Mouse (Mus musculus) midbrain, embryonic 15.5 days (tissue): ENCODE measurements around the gene U2surp. TPM values are rescaled to one million over a fixed set of nuclear protein-coding genes. Genes with fewer than 3 reads are reported as not detected.
A peak's percentile ranks its signal among the peaks of the same experiment; 100 is the strongest.

Experiments
- ATAC-seq: fragments of 200-750 bp; cut with Nextera tagmentation; replicated peaks from 2 replicates; pipeline ENCODE4 v1.8.0; 2017; ENCODE audit warnings: moderate TSS enrichment
- H3K27ac ChIP-seq: fragments of 300-500 bp; sonication (generic); 2 replicates; pipeline ENCODE4 v1.5.1; 2015; ENCODE audit warnings: mild to moderate bottlenecking, inconsistent platforms
- H3K27me3 ChIP-seq: fragments of 300-500 bp; sonication (generic); replicated peaks from 2 replicates; pipeline ENCODE4 v1.6.1; 2015; ENCODE audit warnings: inconsistent platforms
- H3K36me3 ChIP-seq: fragments of 300-500 bp; sonication (generic); replicated peaks from 2 replicates; pipeline ENCODE4 v1.6.1; 2015; ENCODE audit warnings: inconsistent platforms
- H3K4me1 ChIP-seq: fragments of 300-500 bp; sonication (generic); 2 replicates; pipeline ENCODE4 v1.6.1; 2015; ENCODE audit warnings: inconsistent platforms
- H3K4me2 ChIP-seq: fragments of 300-500 bp; sonication (generic); 2 replicates; pipeline ENCODE4 v1.6.1; 2015; ENCODE audit warnings: inconsistent platforms, mild to moderate bottlenecking, moderate library complexity
- H3K4me3 ChIP-seq: fragments of 300-500 bp; sonication (generic); 2 replicates; pipeline ENCODE4 v1.5.1; 2015; ENCODE audit warnings: mild to moderate bottlenecking, inconsistent platforms
- H3K9ac ChIP-seq: fragments of 300-500 bp; sonication (generic); 2 replicates; pipeline ENCODE4 v1.6.1; 2015; ENCODE audit warnings: mild to moderate bottlenecking, inconsistent platforms
- H3K9me3 ChIP-seq: fragments of 300-500 bp; sonication (generic); 2 replicates; pipeline ENCODE4 v1.6.1; 2016; ENCODE audit warnings: inconsistent platforms
- WGBS: fragments of 180-500 bp; shearing (Covaris S2); methylation state at CpG from one replicate; pipeline ENCODE4 v1.1.7; 2015; ENCODE audit warnings: mixed read lengths; 5-methylcytosine and 5-hydroxymethylcytosine counted together
- polyA plus RNA-seq: library from polyadenylated mRNA; unstranded; fragments of >200 nt; fragmentation: Nextera tagmentation; extraction: Ambion mirVana; gene quantifications from 2 replicates; pipeline ENCODE4 v1.2.1, GENCODE M21; 2015

Gene U2surp
- polyA plus RNA-seq, 1 experiment from 2014 or later, result 129 TPM

- Histone ChIP-seq H3K4me1 (no peaks in the 10 kb centered on the region), H3K27ac (no peak overlapping the region), H3K4me2 (no peak overlapping the region), H3K36me3 (no peaks in the 10 kb centered on the region), H3K9me3 (no peaks in the 10 kb centered on the region), H3K9ac (no peak overlapping the region), H3K27me3 (no peaks in the 10 kb centered on the region), H3K4me3 (no peak overlapping the region)
- WGBS, result 57% methylated on average over 15 of the region's 15 CpGs
- no peak for ATAC-seq
These were observed 38.0 kb upstream of the U2surp start for GRCm38 (mm10) chr9:95549626-95550411.

- H3K4me3 ChIP-seq, result no peak overlapping the region
- no peaks in the 10 kb centered on the region for H3K9me3 ChIP-seq
- no peak overlapping the region for H3K4me2 ChIP-seq
- no peaks in the 10 kb centered on the region for H3K27me3 ChIP-seq
- no peak for ATAC-seq
- no peaks in the 10 kb centered on the region for H3K36me3 ChIP-seq
- peaks cover 4% of the 10 kb centered on the region for H3K4me1 ChIP-seq
- WGBS, result 59% methylated on average over 7 of the region's 7 CpGs
- no peak overlapping the region for H3K27ac ChIP-seq
- no peak overlapping the region for H3K9ac ChIP-seq
These were observed 34.9 kb upstream of the U2surp start for GRCm38 (mm10) chr9:95546679-95547078.

- no peaks in the 10 kb centered on the region for H3K27me3 ChIP-seq
- no peak for ATAC-seq
- no peaks in the 10 kb centered on the region for H3K36me3 ChIP-seq
- H3K27ac ChIP-seq, result no peak overlapping the region
- no peak overlapping the region for H3K4me2 ChIP-seq
- no peak overlapping the region for H3K4me3 ChIP-seq
- 97% methylated on average over 4 of the region's 4 CpGs for WGBS
- H3K9me3 ChIP-seq, result no peaks in the 10 kb centered on the region
- H3K4me1 ChIP-seq, result peaks cover 4% of the 10 kb centered on the region
- H3K9ac ChIP-seq, result no peak overlapping the region
These were observed 32.8 kb upstream of the U2surp start for GRCm38 (mm10) chr9:95544598-95544997.

- no peak; the same call in 1 of the 2 replicates for ATAC-seq
- Histone ChIP-seq H3K27me3 (no peaks in the 10 kb centered on the region), H3K27ac (peak overlapping the region; percentile 65), H3K9me3 (no peaks in the 10 kb centered on the region), H3K4me3 (no peak overlapping the region), H3K4me2 (no peak overlapping the region), H3K36me3 (no peaks in the 10 kb centered on the region), H3K9ac (no peak overlapping the region), H3K4me1 (peaks cover 4% of the 10 kb centered on the region)
- WGBS, result 78% methylated on average over 6 of the region's 6 CpGs
These were observed 30.7 kb upstream of the U2surp start for GRCm38 (mm10) chr9:95542475-95542874.

- 48% methylated on average over 15 of the region's 15 CpGs for WGBS
- Histone ChIP-seq H3K36me3 (no peaks in the 10 kb centered on the region), H3K9ac (no peak overlapping the region; the same call in 1 of the 2 replicates), H3K9me3 (no peaks in the 10 kb centered on the region), H3K27me3 (no peaks in the 10 kb centered on the region), H3K27ac (peak overlapping the region; percentile 65), H3K4me3 (no peak overlapping the region), H3K4me1 (peaks cover 4% of the 10 kb centered on the region), H3K4me2 (no peak overlapping the region)
- ATAC-seq, result peak; percentile 66
These were observed 30.0 kb upstream of the U2surp start for GRCm38 (mm10) chr9:95541650-95542432.

- Histone ChIP-seq H3K9ac (no peak overlapping the region), H3K4me3 (no peak overlapping the region), H3K4me1 (peaks cover 4% of the 10 kb centered on the region), H3K27me3 (no peaks in the 10 kb centered on the region), H3K4me2 (no peak overlapping the region), H3K9me3 (no peaks in the 10 kb centered on the region), H3K27ac (peak overlapping the region; percentile 43), H3K36me3 (no peaks in the 10 kb centered on the region)
- peak; percentile 67 for ATAC-seq
These were observed 29.4 kb upstream of the U2surp start for GRCm38 (mm10) chr9:95541208-95541607.

GRCm38 (mm10) chr9:95540487-95540886 lies 28.7 kb upstream of the U2surp start:
- H3K36me3 ChIP-seq, result no peaks in the 10 kb centered on the region
- no peak overlapping the region for H3K4me2 ChIP-seq
- H3K4me1 ChIP-seq, result peaks cover 4% of the 10 kb centered on the region
- no peak overlapping the region for H3K4me3 ChIP-seq
- H3K9me3 ChIP-seq, result no peaks in the 10 kb centered on the region
- H3K27ac ChIP-seq, result no peak overlapping the region
- no peak for ATAC-seq
- H3K9ac ChIP-seq, result no peak overlapping the region
- no peaks in the 10 kb centered on the region for H3K27me3 ChIP-seq
- WGBS, result 55% methylated on average over 4 of the region's 4 CpGs

- Histone ChIP-seq H3K4me2 (no peak overlapping the region), H3K9ac (no peak overlapping the region), H3K27ac (no peak overlapping the region), H3K4me1 (peaks cover 4% of the 10 kb centered on the region), H3K27me3 (no peaks in the 10 kb centered on the region), H3K9me3 (no peaks in the 10 kb centered on the region), H3K36me3 (no peaks in the 10 kb centered on the region), H3K4me3 (no peak overlapping the region)
- WGBS, result 69% methylated on average over 2 of the region's 2 CpGs
- no peak for ATAC-seq
These were observed 27.5 kb upstream of the U2surp start for GRCm38 (mm10) chr9:95539176-95539800.

GRCm38 (mm10) chr9:95533817-95534216 lies 22.0 kb upstream of the U2surp start:
- Histone ChIP-seq H3K36me3 (no peaks in the 10 kb centered on the region), H3K9ac (no peak overlapping the region), H3K27ac (no peak overlapping the region), H3K4me1 (no peaks in the 10 kb centered on the region), H3K4me3 (no peak overlapping the region), H3K27me3 (no peaks in the 10 kb centered on the region), H3K9me3 (no peaks in the 10 kb centered on the region), H3K4me2 (no peak overlapping the region)
- WGBS, result 48% methylated on average over 6 of the region's 6 CpGs
- no peak for ATAC-seq

- no peaks in the 10 kb centered on the region for H3K4me1 ChIP-seq
- H3K9me3 ChIP-seq, result no peaks in the 10 kb centered on the region
- H3K4me2 ChIP-seq, result no peak overlapping the region
- no peak for ATAC-seq
- no peaks in the 10 kb centered on the region for H3K27me3 ChIP-seq
- no peak overlapping the region for H3K4me3 ChIP-seq
- no peaks in the 10 kb centered on the region for H3K36me3 ChIP-seq
- 46% methylated on average over 3 of the region's 3 CpGs for WGBS
- H3K27ac ChIP-seq, result no peak overlapping the region
- H3K9ac ChIP-seq, result no peak overlapping the region
These were observed 19.3 kb upstream of the U2surp start for GRCm38 (mm10) chr9:95531144-95531543.

GRCm38 (mm10) chr9:95527676-95528075 lies 15.9 kb upstream of the U2surp start:
- no peak overlapping the region for H3K4me3 ChIP-seq
- no peaks in the 10 kb centered on the region for H3K4me1 ChIP-seq
- H3K4me2 ChIP-seq, result no peak overlapping the region
- H3K27me3 ChIP-seq, result no peaks in the 10 kb centered on the region
- no peaks in the 10 kb centered on the region for H3K9me3 ChIP-seq
- no peak overlapping the region for H3K9ac ChIP-seq
- H3K36me3 ChIP-seq, result no peaks in the 10 kb centered on the region
- 66% methylated on average over 2 of the region's 2 CpGs for WGBS
- ATAC-seq, result no peak
- H3K27ac ChIP-seq, result no peak overlapping the region

- 4% methylated on average over 2 of the region's 2 CpGs for WGBS
- no peaks in the 10 kb centered on the region for H3K9me3 ChIP-seq
- no peak overlapping the region for H3K4me3 ChIP-seq
- no peaks in the 10 kb centered on the region for H3K36me3 ChIP-seq
- no peaks in the 10 kb centered on the region for H3K27me3 ChIP-seq
- H3K4me2 ChIP-seq, result no peak overlapping the region
- H3K4me1 ChIP-seq, result no peaks in the 10 kb centered on the region
- H3K9ac ChIP-seq, result no peak overlapping the region
- ATAC-seq, result peak; percentile 88; the same call in 1 of the 2 replicates
- H3K27ac ChIP-seq, result no peak overlapping the region
These were observed 14.2 kb upstream of the U2surp start for GRCm38 (mm10) chr9:95525961-95526360.
